Mouse (Mus musculus) limb, embryonic 14.5 days (tissue): ENCODE data around the gene Inpp5e. TPM values are rescaled to one million over a fixed set of nuclear protein-coding genes. Genes with fewer than 3 reads are reported as not detected.

Source experiments
- ATAC-seq: fragments of 200-750 bp; cut with Nextera tagmentation; 2 replicates; pipeline ENCODE4 v1.8.0; 2017; ENCODE audit warnings: low read depth, moderate number of reproducible peaks, moderate TSS enrichment; ENCODE audit not compliant: low FRiP score
- DNase-seq: peaks from one replicate; pipeline ENCODE4 v3.0.0-alpha.2; 2015; ENCODE audit warnings: low spot score
- H3K27ac ChIP-seq: fragments of 300-500 bp; sonication (generic); replicated peaks from 2 replicates; pipeline ENCODE4 v1.5.1; 2014; ENCODE audit warnings: low read depth, mild to moderate bottlenecking, low read length, moderate library complexity, mixed read lengths
- H3K27me3 ChIP-seq: fragments of 300-500 bp; sonication (generic); 2 replicates; pipeline ENCODE4 v1.6.1; 2014; ENCODE audit warnings: low read length, mixed read lengths; ENCODE audit not compliant: control insufficient read depth, insufficient read depth
- H3K36me3 ChIP-seq: fragments of 300-500 bp; sonication (generic); 2 replicates; pipeline ENCODE4 v1.6.1; 2014; ENCODE audit warnings: mild to moderate bottlenecking, low read length, moderate library complexity, mixed read lengths; ENCODE audit not compliant: control insufficient read depth, insufficient read depth
- H3K4me1 ChIP-seq: fragments of 300-500 bp; sonication (generic); 2 replicates; pipeline ENCODE4 v1.6.1; 2014; ENCODE audit warnings: antibody characterized with exemption, low read length, mixed read lengths; ENCODE audit not compliant: control insufficient read depth, insufficient read depth
- H3K4me2 ChIP-seq: fragments of 300-500 bp; sonication (generic); replicated peaks from 2 replicates; pipeline ENCODE4 v1.6.1; 2014; ENCODE audit warnings: low read depth, mild to moderate bottlenecking, low read length, moderate library complexity; ENCODE audit not compliant: severe bottlenecking
- H3K4me3 ChIP-seq: fragments of 300-500 bp; sonication (generic); replicated peaks from 2 replicates; pipeline ENCODE4 v1.5.1; 2014; ENCODE audit warnings: low read length
- H3K9ac ChIP-seq: fragments of 300-500 bp; sonication (generic); 2 replicates; pipeline ENCODE4 v1.6.1; 2014; ENCODE audit warnings: mild to moderate bottlenecking, low read depth, low read length, moderate library complexity; ENCODE audit not compliant: severe bottlenecking
- H3K9me3 ChIP-seq: fragments of 300-500 bp; sonication (generic); 2 replicates; pipeline ENCODE4 v1.6.1; 2016; ENCODE audit warnings: low read length; ENCODE audit not compliant: control insufficient read depth
- POLR2A ChIP-seq: fragments of 200-500 bp; IDR thresholded peaks from 2 replicates; pipeline ENCODE4 v1.8.0; 2012; ENCODE audit warnings: inconsistent platforms, mild to moderate bottlenecking, moderate library complexity, borderline replicate concordance; ENCODE audit not compliant: insufficient read depth, insufficient read length; ENCODE audit errors: extremely low read depth
- WGBS: fragments of 180-500 bp; shearing (Covaris S2); extraction: QIAGEN DNeasy Blood & Tissue Kit; methylation state at CpG from one replicate; pipeline ENCODE4 v1.1.7; 2014; 5-methylcytosine and 5-hydroxymethylcytosine counted together
- polyA plus RNA-seq, 2 experiments: library from polyadenylated mRNA; depleted of rRNA in 1 of 2; stranded (reverse) in 1 of 2; unstranded in 1 of 2; fragments of >200 nt; fragmentation: Nextera tagmentation in 1 of 2; extraction: Ambion mirVana in 1 of 2; gene quantifications; 2 replicates each; pipeline versions ENCODE4 v1.2.1 to v1.2.3; 2012 to 2014

Inpp5e gene
- polyA plus RNA-seq, 2 experiments, result 16.4 to 36.7 TPM

DNA sequence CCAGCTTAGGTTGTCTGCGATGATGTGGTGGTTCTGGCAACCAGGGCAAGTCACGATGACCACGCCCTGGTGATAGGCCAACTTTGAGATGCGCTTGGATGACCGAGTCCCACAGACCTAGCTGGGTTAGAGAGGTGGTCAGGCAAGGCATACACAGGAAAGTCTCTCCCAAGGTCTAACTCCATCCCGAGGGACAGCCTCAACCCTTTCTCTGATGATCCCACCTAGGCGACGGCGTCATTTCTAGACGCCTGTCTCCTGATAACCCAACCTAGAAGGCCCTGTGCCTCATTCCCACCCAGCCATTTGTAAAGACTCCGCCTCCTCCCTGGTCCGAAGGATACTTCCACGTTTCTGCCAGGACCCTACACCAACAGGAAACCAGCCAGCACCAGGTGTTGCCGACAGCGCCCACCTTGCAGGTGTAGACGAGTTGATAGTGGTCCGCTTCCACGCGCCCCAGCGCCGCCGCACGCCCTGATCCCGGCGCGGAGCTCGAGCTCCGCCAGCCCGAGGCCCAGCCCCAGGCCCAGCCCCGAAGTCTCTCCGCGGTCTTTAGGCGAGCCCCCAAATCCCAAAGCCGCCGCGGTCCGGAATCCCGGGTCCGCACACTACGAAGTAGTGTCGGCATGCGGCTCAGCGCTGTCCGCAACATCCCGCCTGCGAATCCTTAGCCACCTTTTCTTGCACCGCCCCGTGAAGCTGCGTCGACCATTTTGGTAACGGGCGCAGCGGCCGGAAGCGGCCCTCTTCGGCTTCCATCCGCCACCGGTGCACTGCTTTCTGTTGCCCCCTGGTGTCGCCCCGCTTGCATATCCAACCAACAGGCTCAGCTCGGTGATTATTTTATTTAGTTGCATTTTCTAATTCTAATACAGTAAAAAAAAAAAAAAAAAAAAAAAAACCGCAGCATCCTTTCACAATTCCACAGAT lies 57.4 kb downstream of the Inpp5e start, which contains the start of gene Dnlz:
Gene Dnlz, minus strand, starts transcription at position 753 of the 933 bp plus-strand sequence.
- WGBS, result 2% methylated on average over 59 of the region's 62 CpGs
- H3K4me3 ChIP-seq, result peak within 1 kb of the TSS; percentile 70
- no peaks in the 10 kb centered on the region for H3K9me3 ChIP-seq
- H3K4me2 ChIP-seq, result peak within 1 kb of the TSS; percentile 97
- DNase-seq (peak; percentile 95), ATAC-seq (peak; percentile 88)
- H3K9ac ChIP-seq, result peak within 1 kb of the TSS; percentile 91
- peaks cover 38% of the 10 kb centered on the region for H3K36me3 ChIP-seq
- 0 out of 2 replicates have a peak, but pooled peaks have one; percentile 39 for TF ChIP-seq POLR2A
- peaks cover 12% of the 10 kb centered on the region for H3K4me1 ChIP-seq
- peak within 1 kb of the TSS; percentile 77 for H3K27ac ChIP-seq
- no peaks in the 10 kb centered on the region for H3K27me3 ChIP-seq

GRCm38 (mm10) chr2:26348241-26348640 lies 60.8 kb downstream of the Inpp5e start:
- Histone ChIP-seq H3K4me2 (no peak overlapping the region), H3K9me3 (no peaks in the 10 kb centered on the region), H3K36me3 (peaks cover 69% of the 10 kb centered on the region), H3K27ac (no peak overlapping the region), H3K4me1 (peaks cover 12% of the 10 kb centered on the region), H3K27me3 (no peaks in the 10 kb centered on the region), H3K4me3 (no peak overlapping the region), H3K9ac (no peak overlapping the region)
- no peak for TF ChIP-seq POLR2A
- 54% methylated on average over 6 of the region's 6 CpGs for WGBS
- ATAC-seq (no peak), DNase-seq (no peak)

Other genes starting within 250 kb of the Inpp5e start
- gene Lhx3, start 200.9 kb downstream of the Inpp5e start, polyA plus RNA-seq (2012; rRNA removed), result 0.03 TPM in 2 replicates
- not detected in 2 replicates for gene Lhx3, start 200.9 kb downstream of the Inpp5e start, polyA plus RNA-seq (2014; fragmentation: Nextera tagmentation; extraction: Ambion mirVana)
- 22.4 and 25.3 TPM in 2 replicates for gene Qsox2, start 171.7 kb downstream of the Inpp5e start, polyA plus RNA-seq (2012; rRNA removed)
- gene Qsox2, start 171.7 kb downstream of the Inpp5e start, polyA plus RNA-seq (2014; fragmentation: Nextera tagmentation; extraction: Ambion mirVana), result 16.1 and 18.0 TPM in 2 replicates
- gene Ccdc187, start 114.6 kb downstream of the Inpp5e start, polyA plus RNA-seq (2012; rRNA removed), result 0.26 and 0.32 TPM in 2 replicates
- gene Ccdc187, start 114.6 kb downstream of the Inpp5e start, polyA plus RNA-seq (2014; fragmentation: Nextera tagmentation; extraction: Ambion mirVana), result 0.03 and 0.06 TPM in 2 replicates
- 78.4 and 103 TPM in 2 replicates for gene Gpsm1, start 93.7 kb downstream of the Inpp5e start, polyA plus RNA-seq (2012; rRNA removed)
- 31.0 and 37.6 TPM in 2 replicates for gene Gpsm1, start 93.7 kb downstream of the Inpp5e start, polyA plus RNA-seq (2014; fragmentation: Nextera tagmentation; extraction: Ambion mirVana)
- 28.2 and 33.8 TPM in 2 replicates for gene Dnlz, start 57.1 kb downstream of the Inpp5e start, polyA plus RNA-seq (2012; rRNA removed)
- gene Dnlz, start 57.1 kb downstream of the Inpp5e start, polyA plus RNA-seq (2014; fragmentation: Nextera tagmentation; extraction: Ambion mirVana), result 30.5 and 31.1 TPM in 2 replicates
- gene Card9, start 48.3 kb downstream of the Inpp5e start, polyA plus RNA-seq (2012; rRNA removed), result 4.1 and 5.6 TPM in 2 replicates
- gene Card9, start 48.3 kb downstream of the Inpp5e start, polyA plus RNA-seq (2014; fragmentation: Nextera tagmentation; extraction: Ambion mirVana), result 1.2 and 1.4 TPM in 2 replicates
- gene Snapc4, start 28.6 kb downstream of the Inpp5e start, polyA plus RNA-seq (2012; rRNA removed), result 53.2 and 61.3 TPM in 2 replicates
- 22.7 and 30.5 TPM in 2 replicates for gene Snapc4, start 28.6 kb downstream of the Inpp5e start, polyA plus RNA-seq (2014; fragmentation: Nextera tagmentation; extraction: Ambion mirVana)
- gene Entr1, start 19.9 kb downstream of the Inpp5e start, polyA plus RNA-seq (2012; rRNA removed), result 217 and 222 TPM in 2 replicates
- 120 and 124 TPM in 2 replicates for gene Entr1, start 19.9 kb downstream of the Inpp5e start, polyA plus RNA-seq (2014; fragmentation: Nextera tagmentation; extraction: Ambion mirVana)
- 106 and 108 TPM in 2 replicates for gene Pmpca, start 19.9 kb downstream of the Inpp5e start, polyA plus RNA-seq (2012; rRNA removed)
- 72.3 and 78.9 TPM in 2 replicates for gene Pmpca, start 19.9 kb downstream of the Inpp5e start, polyA plus RNA-seq (2014; fragmentation: Nextera tagmentation; extraction: Ambion mirVana)
- gene Sec16a, start 36.0 kb upstream of the Inpp5e start, polyA plus RNA-seq (2012; rRNA removed), result 62.5 and 73.3 TPM in 2 replicates
- gene Sec16a, start 36.0 kb upstream of the Inpp5e start, polyA plus RNA-seq (2014; fragmentation: Nextera tagmentation; extraction: Ambion mirVana), result 47.1 and 47.6 TPM in 2 replicates
- 28.1 and 40.2 TPM in 2 replicates for gene Notch1, start 107.5 kb upstream of the Inpp5e start, polyA plus RNA-seq (2012; rRNA removed)
- 44.5 and 47.0 TPM in 2 replicates for gene Notch1, start 107.5 kb upstream of the Inpp5e start, polyA plus RNA-seq (2014; fragmentation: Nextera tagmentation; extraction: Ambion mirVana)
- gene Egfl7, start 170.8 kb upstream of the Inpp5e start, polyA plus RNA-seq (2012; rRNA removed), result 262 and 311 TPM in 2 replicates
- 104 and 108 TPM in 2 replicates for gene Egfl7, start 170.8 kb upstream of the Inpp5e start, polyA plus RNA-seq (2014; fragmentation: Nextera tagmentation; extraction: Ambion mirVana)
- not detected in 2 replicates for gene Gm20532, start 177.4 kb upstream of the Inpp5e start, polyA plus RNA-seq (2012; rRNA removed)
- gene Gm20532, start 177.4 kb upstream of the Inpp5e start, polyA plus RNA-seq (2014; fragmentation: Nextera tagmentation; extraction: Ambion mirVana), result not detected in 2 replicates
- 27.8 and 35.1 TPM in 2 replicates for gene Agpat2, start 195.2 kb upstream of the Inpp5e start, polyA plus RNA-seq (2012; rRNA removed)
- 24.1 and 28.9 TPM in 2 replicates for gene Agpat2, start 195.2 kb upstream of the Inpp5e start, polyA plus RNA-seq (2014; fragmentation: Nextera tagmentation; extraction: Ambion mirVana)
- 42.2 and 62.8 TPM in 2 replicates for gene Fam69b, start 219.3 kb upstream of the Inpp5e start, polyA plus RNA-seq (2012; rRNA removed)
- gene Fam69b, start 219.3 kb upstream of the Inpp5e start, polyA plus RNA-seq (2014; fragmentation: Nextera tagmentation; extraction: Ambion mirVana), result 47.5 and 54.2 TPM in 2 replicates